Mouse (Mus musculus) stomach, postnatal 0 days (tissue): ENCODE measurements around the gene Sox6. TPM values are rescaled to one million over a fixed set of nuclear protein-coding genes. Genes with fewer than 3 reads are reported as not detected.

Source experiments
- ATAC-seq: fragments of 200-750 bp; cut with Nextera tagmentation; 2 replicates; pipeline ENCODE4 v1.8.0; 2017; ENCODE audit not compliant: low FRiP score, low TSS enrichment
- DNase-seq: peaks from one replicate; pipeline ENCODE4 v3.0.0-alpha.2; 2016; ENCODE audit warnings: low spot score
- H3K27ac ChIP-seq: fragments of 300-500 bp; sonication (generic); replicated peaks from 2 replicates; pipeline ENCODE4 v1.5.1; 2014; ENCODE audit warnings: mild to moderate bottlenecking, control low read depth
- H3K27me3 ChIP-seq: fragments of 300-500 bp; sonication (generic); 2 replicates; pipeline ENCODE4 v1.6.1; 2014; ENCODE audit warnings: low read length; ENCODE audit not compliant: control insufficient read depth, insufficient read depth
- H3K36me3 ChIP-seq: fragments of 300-500 bp; sonication (generic); 2 replicates; pipeline ENCODE4 v1.6.1; 2014; ENCODE audit warnings: low read length, mixed read lengths; ENCODE audit not compliant: control insufficient read depth, insufficient read depth
- H3K4me1 ChIP-seq: fragments of 300-500 bp; sonication (generic); replicated peaks from 2 replicates; pipeline ENCODE4 v1.6.1; 2014; ENCODE audit warnings: antibody characterized with exemption; ENCODE audit not compliant: control insufficient read depth, insufficient read depth
- H3K4me2 ChIP-seq: fragments of 300-500 bp; sonication (generic); replicated peaks from 2 replicates; pipeline ENCODE4 v1.6.1; 2014; ENCODE audit warnings: low read depth, mild to moderate bottlenecking, control low read depth, moderate library complexity
- H3K4me3 ChIP-seq: fragments of 300-500 bp; sonication (generic); 2 replicates; pipeline ENCODE4 v1.5.1; 2014; ENCODE audit warnings: low read depth, low read length, control low read depth
- H3K9ac ChIP-seq: fragments of 300-500 bp; sonication (generic); 2 replicates; pipeline ENCODE4 v1.6.1; 2014; ENCODE audit warnings: mild to moderate bottlenecking, low read length, control low read depth, mixed read lengths
- H3K9me3 ChIP-seq: fragments of 300-500 bp; sonication (generic); 2 replicates; pipeline ENCODE4 v1.6.1; 2016; ENCODE audit warnings: low read length; ENCODE audit not compliant: control insufficient read depth
- CTCF ChIP-seq: IDR thresholded peaks from 2 replicates; pipeline ENCODE4 v1.5.1; 2016; ENCODE audit warnings: antibody characterized with exemption, low read depth, mild to moderate bottlenecking, moderate library complexity
- EP300 ChIP-seq: optimal IDR thresholded peaks from 2 replicates; pipeline ENCODE3; 2016; ENCODE audit warnings: antibody characterized with exemption
- whole genome bisulfite sequencing: fragments of 180-500 bp; shearing (Covaris S2); extraction: QIAGEN DNeasy Blood & Tissue Kit; methylation state at CpG from one replicate; pipeline ENCODE4 v1.1.7; 2014; 5-methylcytosine and 5-hydroxymethylcytosine counted together
- polyA plus RNA-seq: library from polyadenylated mRNA; unstranded; fragments of >200 nt; fragmentation: Nextera tagmentation; extraction: Ambion mirVana; gene quantifications from 2 replicates; pipeline ENCODE4 v1.2.1, GENCODE M21; 2015

Sox6 gene
- polyA plus RNA-seq, 1 experiment from 2014 or later, result 28.7 TPM

DNA sequence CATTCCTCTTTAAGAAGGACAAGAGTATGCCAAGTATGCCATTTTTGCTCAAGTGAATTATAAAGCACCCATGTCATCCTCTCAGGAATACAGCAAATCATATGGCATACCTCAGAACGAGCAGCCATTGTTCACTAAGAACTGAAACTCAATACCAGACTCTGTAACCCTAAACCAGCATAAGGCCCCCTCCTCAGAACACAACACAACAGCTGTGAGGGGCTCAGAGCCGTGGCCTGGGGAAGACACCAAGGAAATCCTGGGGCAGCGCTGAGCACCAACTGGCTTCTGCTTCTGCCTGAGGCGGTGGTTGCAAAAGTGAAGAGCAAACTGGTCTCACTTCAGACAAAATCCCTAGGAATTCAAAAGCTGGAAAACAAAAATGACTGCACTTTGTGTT is 208.8 kb downstream of the Sox6 start:
- DNase-seq, result no peak
- no peak for TF ChIP-seq EP300
- TF ChIP-seq CTCF, result no peak
- H3K4me3 ChIP-seq, result no peak overlapping the region
- H3K9ac ChIP-seq, result no peak overlapping the region
- no peak for ATAC-seq
- WGBS, result 43% methylated on average over 4 of the region's 4 CpGs
- H3K4me1 ChIP-seq, result peaks cover 2% of the 10 kb centered on the region; the same call in 1 of the 2 replicates
- no peaks in the 10 kb centered on the region for H3K27me3 ChIP-seq
- H3K36me3 ChIP-seq, result no peaks in the 10 kb centered on the region
- no peaks in the 10 kb centered on the region for H3K9me3 ChIP-seq
- no peak overlapping the region for H3K4me2 ChIP-seq
- H3K27ac ChIP-seq, result no peak overlapping the region

DNA sequence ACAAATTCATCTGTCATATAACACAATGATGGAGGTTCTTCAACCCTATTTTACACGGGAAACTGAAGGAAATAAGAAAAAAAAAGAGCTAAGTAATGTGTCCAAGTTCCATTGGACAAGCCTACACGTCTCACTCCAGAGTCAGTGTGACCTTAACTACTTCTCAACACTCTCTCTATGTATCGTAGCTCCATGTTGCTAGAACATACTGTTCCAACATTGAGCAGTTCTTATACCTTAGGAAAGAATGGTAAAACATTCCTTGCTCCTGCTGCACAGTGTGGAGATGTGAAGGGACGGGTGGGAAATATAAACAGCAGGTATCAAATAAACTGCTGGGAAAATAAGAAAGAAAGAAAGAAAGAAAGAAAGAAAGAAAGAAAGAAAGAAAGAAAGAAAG is 209.3 kb downstream of the Sox6 start:
- H3K4me3 ChIP-seq, result no peak overlapping the region
- TF ChIP-seq EP300 (no peak), CTCF (no peak)
- H3K27me3 ChIP-seq, result no peaks in the 10 kb centered on the region
- WGBS, result 67% methylated on average over 4 of the region's 4 CpGs
- no peak overlapping the region for H3K27ac ChIP-seq
- H3K36me3 ChIP-seq, result no peaks in the 10 kb centered on the region
- no peak for ATAC-seq
- peaks cover 2% of the 10 kb centered on the region; the same call in 1 of the 2 replicates for H3K4me1 ChIP-seq
- no peak for DNase-seq
- no peak overlapping the region for H3K4me2 ChIP-seq
- H3K9ac ChIP-seq, result no peak overlapping the region
- H3K9me3 ChIP-seq, result no peaks in the 10 kb centered on the region

DNA sequence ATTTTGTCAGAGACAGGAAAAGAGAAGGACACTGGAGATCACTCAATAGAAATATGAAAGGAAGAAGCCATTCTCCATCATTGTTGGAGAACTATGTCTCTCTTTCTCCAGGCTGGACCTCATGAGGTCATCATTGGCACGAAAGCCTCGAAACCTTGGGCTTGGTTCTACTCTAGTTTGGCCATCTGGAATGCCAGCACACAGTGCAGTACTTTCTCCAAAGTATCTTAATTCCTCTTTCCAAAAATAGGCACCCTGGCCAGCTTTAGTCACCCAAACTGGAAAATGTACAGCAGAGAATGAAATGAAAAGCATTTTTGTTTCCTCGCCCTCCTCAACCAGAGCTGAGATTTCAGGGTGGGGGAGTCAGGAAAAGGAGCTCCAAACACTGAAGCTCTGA is 213.3 kb downstream of the Sox6 start:
- TF ChIP-seq EP300, result no peak
- Histone ChIP-seq H3K36me3 (no peaks in the 10 kb centered on the region), H3K4me2 (no peak overlapping the region), H3K9ac (no peak overlapping the region), H3K27ac (no peak overlapping the region), H3K27me3 (no peaks in the 10 kb centered on the region), H3K4me1 (peaks cover 2% of the 10 kb centered on the region; the same call in 1 of the 2 replicates), H3K9me3 (no peaks in the 10 kb centered on the region), H3K4me3 (no peak overlapping the region)
- no peak for DNase-seq
- 49% methylated on average over 3 of the region's 3 CpGs for WGBS
- no peak for ATAC-seq

DNA sequence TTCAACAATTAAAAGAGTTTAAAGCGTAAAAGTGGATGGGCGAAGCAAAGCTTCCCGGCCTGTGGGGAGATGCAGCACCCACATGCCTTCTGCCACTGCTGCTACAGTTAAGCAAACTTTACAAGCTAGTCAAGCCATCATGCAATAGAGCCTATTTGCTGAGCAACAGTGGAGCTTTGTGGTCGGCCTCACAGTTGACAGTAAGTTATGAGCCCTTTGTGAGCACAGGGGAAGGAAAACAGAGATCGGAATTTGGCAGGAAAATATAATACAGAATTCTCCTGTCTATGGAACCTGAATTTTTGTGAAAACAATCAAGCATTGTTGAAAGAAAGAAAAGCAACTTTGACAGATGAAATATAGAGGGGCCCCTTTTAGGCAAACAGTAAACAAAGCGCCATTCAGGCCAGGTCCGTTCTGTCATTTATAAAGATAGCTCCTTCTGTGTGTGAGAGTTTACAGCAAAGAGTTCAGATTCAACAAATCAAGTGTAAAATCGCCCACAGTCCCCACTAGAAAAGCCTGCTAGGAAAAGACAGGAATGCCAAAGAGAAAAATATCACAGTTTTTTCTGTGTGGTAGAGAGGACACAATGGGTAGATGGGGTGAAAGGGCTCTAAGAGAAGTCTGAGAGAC is 213.9 kb downstream of the Sox6 start:
- H3K4me2 ChIP-seq, result no peak overlapping the region
- TF ChIP-seq CTCF, result peak; percentile 50
- no peak for TF ChIP-seq EP300
- DNase-seq (no peak), ATAC-seq (no peak)
- peaks cover 2% of the 10 kb centered on the region; the same call in 1 of the 2 replicates for H3K4me1 ChIP-seq
- H3K27me3 ChIP-seq, result no peaks in the 10 kb centered on the region
- no peaks in the 10 kb centered on the region for H3K36me3 ChIP-seq
- no peak overlapping the region for H3K9ac ChIP-seq
- H3K9me3 ChIP-seq, result no peaks in the 10 kb centered on the region
- 30% methylated on average over 8 of the region's 8 CpGs for WGBS
- H3K4me3 ChIP-seq, result no peak overlapping the region
- no peak overlapping the region for H3K27ac ChIP-seq

DNA sequence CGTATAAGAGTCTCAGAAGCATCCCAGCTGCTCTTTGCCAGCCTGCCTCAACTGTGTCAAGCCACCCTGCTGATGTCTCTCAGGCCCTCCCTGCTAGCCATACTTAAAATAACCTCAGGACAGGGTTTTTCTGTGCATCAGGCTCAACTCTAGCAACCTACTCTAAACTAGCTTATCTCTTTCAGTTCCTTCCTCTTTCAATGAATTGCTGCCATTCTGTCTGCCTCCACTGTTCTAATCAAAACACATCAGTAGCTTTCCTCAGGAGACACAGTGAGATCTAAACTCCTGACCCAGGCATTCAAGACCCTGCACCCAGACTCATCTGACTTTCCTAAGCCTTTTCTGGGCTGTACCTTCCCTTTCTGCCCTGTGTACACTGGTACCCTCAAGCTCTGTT is 219.5 kb downstream of the Sox6 start:
- Histone ChIP-seq H3K9ac (no peak overlapping the region), H3K4me2 (no peak overlapping the region), H3K4me3 (no peak overlapping the region), H3K27me3 (no peaks in the 10 kb centered on the region), H3K9me3 (no peaks in the 10 kb centered on the region), H3K4me1 (no peaks in the 10 kb centered on the region), H3K36me3 (no peaks in the 10 kb centered on the region), H3K27ac (no peak overlapping the region)
- WGBS, result 41% methylated on average over 1 of the region's 1 CpGs
- DNase-seq (no peak), ATAC-seq (no peak)
- TF ChIP-seq EP300, result no peak
- TF ChIP-seq CTCF, result no peak

DNA sequence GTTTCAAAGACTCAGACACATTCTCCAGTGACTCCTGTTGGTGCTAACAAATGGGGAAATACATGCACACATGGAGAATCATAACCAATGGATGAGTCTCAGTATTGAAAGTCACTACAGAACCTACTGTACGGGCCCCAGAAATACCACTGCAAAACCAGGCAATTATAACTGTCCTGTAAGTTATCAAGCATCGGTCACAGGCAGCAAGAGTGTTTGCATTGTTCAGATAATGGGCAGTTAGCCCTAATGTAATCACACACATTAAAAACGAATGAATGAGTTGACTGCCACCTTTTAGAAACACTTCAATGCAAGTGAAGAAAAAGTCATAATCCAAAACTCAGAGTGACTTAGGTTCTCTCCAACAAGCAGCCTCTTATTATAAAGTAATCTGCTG is 235.3 kb downstream of the Sox6 start:
- Histone ChIP-seq H3K9me3 (no peaks in the 10 kb centered on the region), H3K27me3 (no peaks in the 10 kb centered on the region), H3K36me3 (no peaks in the 10 kb centered on the region), H3K9ac (no peak overlapping the region), H3K4me3 (no peak overlapping the region), H3K4me2 (no peak overlapping the region), H3K27ac (no peak overlapping the region), H3K4me1 (no peaks in the 10 kb centered on the region)
- 31% methylated on average over 3 of the region's 3 CpGs for WGBS
- no peak for TF ChIP-seq CTCF
- no peak for TF ChIP-seq EP300
- no peak for DNase-seq
- no peak for ATAC-seq
